Mouse (Mus musculus): ENCODE data around the gene Bsdc1. TPM values are rescaled to one million over a fixed set of nuclear protein-coding genes. Genes with fewer than 3 reads are reported as not detected.

Gene Bsdc1
- polyA plus RNA-seq, 1 experiment, result 22.9 TPM

DNA sequence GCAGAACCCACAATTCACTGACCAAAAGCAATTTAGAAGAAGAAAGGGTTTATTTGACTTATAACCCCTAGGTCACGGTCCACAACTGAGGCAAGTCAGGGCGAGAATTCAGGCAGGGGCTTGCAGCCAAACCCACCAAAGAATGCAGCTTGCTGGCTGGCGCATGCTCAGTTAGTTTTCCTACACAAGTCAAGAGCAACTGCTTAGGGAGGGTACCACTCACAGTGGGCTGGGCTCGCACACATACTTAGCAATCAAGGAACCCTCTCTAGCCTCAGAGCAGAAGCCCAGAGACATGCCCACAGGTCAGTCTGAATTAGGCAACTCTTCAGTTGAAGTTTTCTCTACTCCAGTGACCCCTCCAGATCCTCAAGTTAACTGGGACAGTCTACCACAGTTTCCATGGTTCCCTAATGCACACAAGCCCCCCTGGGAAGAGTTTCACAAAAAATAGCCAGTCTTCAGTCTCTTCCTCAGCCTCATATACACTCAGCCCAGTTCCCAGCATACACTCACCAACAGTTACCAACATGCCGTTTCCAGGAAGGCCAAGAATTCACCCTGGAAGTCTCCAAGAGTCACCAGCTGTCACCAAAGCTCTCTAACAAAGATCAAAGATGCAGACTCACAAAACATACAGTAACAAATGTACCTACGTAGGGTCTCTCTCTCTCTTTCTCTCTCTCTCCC lies 49.5 kb downstream of the Bsdc1 start:
- H3K79me2 ChIP-seq (ENCODE audit: control insufficient read depth, insufficient read depth), result no peaks in the 10 kb centered on the region

DNA sequence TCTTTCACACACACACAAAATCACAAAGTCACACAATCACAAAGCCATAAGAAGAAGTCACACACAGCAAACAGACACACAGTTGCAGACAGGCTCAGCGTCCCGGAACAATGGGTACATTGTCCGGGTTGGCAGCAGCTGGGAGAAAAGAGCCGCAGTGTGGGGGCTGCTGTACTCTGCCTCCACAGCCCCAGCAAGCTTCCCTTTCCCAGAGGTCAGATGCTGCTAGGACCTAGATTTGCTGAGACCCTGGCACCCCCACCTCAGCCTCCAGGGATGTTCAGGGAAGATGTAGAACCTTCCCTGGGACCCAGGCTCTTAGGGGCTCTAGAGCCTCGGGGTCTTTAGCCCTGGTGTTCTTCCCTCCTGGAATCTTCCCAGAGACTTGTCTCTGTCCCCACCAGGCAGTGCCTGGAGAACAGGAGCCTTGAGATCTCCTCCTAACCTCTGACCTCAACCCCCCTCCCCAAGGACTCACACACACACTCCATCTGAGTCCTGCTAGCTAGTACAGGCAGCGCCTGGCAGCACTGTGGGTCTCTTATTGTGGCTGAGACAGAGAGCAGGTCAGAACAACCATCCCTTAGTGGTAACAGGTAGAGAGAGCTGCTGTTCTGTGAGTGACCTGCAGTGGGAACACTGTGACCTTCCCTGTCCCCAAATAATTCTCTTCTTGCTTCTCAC lies 50.2 kb downstream of the Bsdc1 start:
- H3K4me2 ChIP-seq (ENCODE audit: low read depth), result no peak overlapping the region
- H3K79me2 ChIP-seq (ENCODE audit: control insufficient read depth, insufficient read depth), result no peaks in the 10 kb centered on the region
- TF ChIP-seq REST (IDR thresholded peaks at IDR 0.05; ENCODE audit: insufficient read depth, insufficient read length) (no peak), TCF12 (IDR thresholded peaks at IDR 0.05; ENCODE audit: insufficient read depth, poor library complexity, severe bottlenecking) (no peak), SRF (IDR thresholded peaks at IDR 0.05; ENCODE audit: control insufficient read depth, insufficient read length, low read depth) (no peak), MAX (IDR thresholded peaks at IDR 0.05; ENCODE audit: low read depth) (no peak), TCF3 (IDR thresholded peaks at IDR 0.05; ENCODE audit: insufficient read length, low read depth) (no peak), USF1 (IDR thresholded peaks at IDR 0.05; ENCODE audit: low read depth) (no peak), E2F4 (IDR thresholded peaks at IDR 0.05; ENCODE audit: insufficient read depth) (no peak), POLR2A (IDR thresholded peaks at IDR 0.05; ENCODE audit: insufficient read length, low read depth) (no peak), MYOG (IDR thresholded peaks at IDR 0.05; ENCODE audit: control insufficient read depth in 1 of 3, insufficient read depth in 1 of 3, insufficient read length in 2 of 3, low read depth in 2 of 3) (peak in 1 of 3 experiments; percentile 23), MYOD1 (IDR thresholded peaks at IDR 0.05; ENCODE audit: control insufficient read depth in 1 of 3, insufficient read length in 2 of 3, low read depth in 2 of 3) (peak in 1 of 3 experiments; percentile 9), CEBPB (IDR thresholded peaks at IDR 0.05; ENCODE audit: insufficient read depth, poor library complexity, severe bottlenecking) (no peak), POLR2AphosphoS2 (IDR thresholded peaks at IDR 0.05; ENCODE audit: insufficient read length, low read depth) (no peak)
- no peaks in the 10 kb centered on the region for H3K27me3 ChIP-seq (ENCODE audit: control insufficient read depth, insufficient read depth, insufficient read length)
- no peak overlapping the region for H3ac ChIP-seq (ENCODE audit: control insufficient read depth, insufficient read length)
- no peaks in the 10 kb centered on the region for H3K36me3 ChIP-seq (ENCODE audit: control insufficient read depth, insufficient read depth)
- no peak overlapping the region for H3K4me3 ChIP-seq

More for the DNA sequence above, 49.5 kb downstream of the Bsdc1 start:
- no peak for TF ChIP-seq TCF3 (IDR thresholded peaks at IDR 0.05; ENCODE audit: insufficient read length, low read depth)
- TF ChIP-seq E2F4 (IDR thresholded peaks at IDR 0.05; ENCODE audit: insufficient read depth), result no peak
- no peak for TF ChIP-seq REST (IDR thresholded peaks at IDR 0.05; ENCODE audit: insufficient read depth, insufficient read length)
- TF ChIP-seq CEBPB (IDR thresholded peaks at IDR 0.05; ENCODE audit: insufficient read depth, poor library complexity, severe bottlenecking), result no peak
- TF ChIP-seq POLR2A (IDR thresholded peaks at IDR 0.05; ENCODE audit: insufficient read length, low read depth), result no peak
- no peak for TF ChIP-seq SRF (IDR thresholded peaks at IDR 0.05; ENCODE audit: control insufficient read depth, insufficient read length, low read depth)
- Histone ChIP-seq H3K4me2 (ENCODE audit: low read depth) (no peak overlapping the region), H3K36me3 (ENCODE audit: control insufficient read depth, insufficient read depth) (no peaks in the 10 kb centered on the region), H3K27me3 (ENCODE audit: control insufficient read depth, insufficient read depth, insufficient read length) (no peaks in the 10 kb centered on the region), H3K4me3 (no peak overlapping the region), H3ac (ENCODE audit: control insufficient read depth, insufficient read length) (no peak overlapping the region)

DNA sequence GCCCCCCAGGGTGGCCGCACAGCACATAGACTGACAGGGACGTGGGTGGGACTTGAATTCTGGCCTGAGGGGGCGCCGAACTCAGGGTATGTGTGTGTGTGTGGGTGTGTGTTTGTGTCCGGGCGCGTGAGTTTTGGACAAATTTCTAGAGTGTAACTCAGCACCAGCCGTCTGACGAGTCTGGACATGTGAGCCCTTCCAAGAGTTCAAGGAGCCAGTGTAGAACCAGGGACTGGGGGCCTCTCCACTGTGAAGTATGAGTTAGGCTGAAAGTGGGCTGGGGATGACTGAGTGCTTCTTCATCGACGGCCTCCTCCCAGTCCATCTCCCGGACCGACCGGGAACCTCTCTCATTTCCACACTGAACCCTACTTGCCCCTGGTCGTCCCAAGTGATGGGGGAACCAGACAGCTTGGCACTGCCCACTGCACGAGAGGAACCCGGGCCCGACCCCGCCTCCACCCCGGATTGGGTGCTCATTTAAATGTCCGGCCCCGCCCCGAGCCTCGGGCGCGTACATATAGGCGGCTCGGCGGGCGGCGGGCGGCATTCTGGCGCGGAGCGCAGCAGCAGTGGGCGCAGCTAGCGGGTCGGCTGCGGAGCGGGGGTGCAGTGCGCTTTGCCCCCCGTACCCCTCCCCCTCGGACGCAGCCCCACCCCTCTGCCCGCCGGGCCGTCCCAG lies 51.8 kb downstream of the Bsdc1 start, which contains the start of gene Marcksl1:
Gene Marcksl1 (plus strand): TSS at position 496 of the 682 bp plus-strand sequence.
- Histone ChIP-seq H3K27me3 (ENCODE audit: control insufficient read depth, insufficient read depth, insufficient read length) (no peaks in the 10 kb centered on the region), H3ac (ENCODE audit: control insufficient read depth, insufficient read length) (peak within 1 kb of the TSS; percentile 42), H3K36me3 (ENCODE audit: control insufficient read depth, insufficient read depth) (no peaks in the 10 kb centered on the region), H3K4me3 (peak within 1 kb of the TSS; percentile 28), H3K4me2 (ENCODE audit: low read depth) (peak within 1 kb of the TSS; percentile 60), H3K79me2 (ENCODE audit: control insufficient read depth, insufficient read depth) (no peaks in the 10 kb centered on the region)
- TF ChIP-seq POLR2A (IDR thresholded peaks at IDR 0.05; ENCODE audit: insufficient read length, low read depth) (peak; percentile 92), POLR2AphosphoS2 (IDR thresholded peaks at IDR 0.05; ENCODE audit: insufficient read length, low read depth) (peak; percentile 94), TCF12 (IDR thresholded peaks at IDR 0.05; ENCODE audit: insufficient read depth, poor library complexity, severe bottlenecking) (no peak), CEBPB (IDR thresholded peaks at IDR 0.05; ENCODE audit: insufficient read depth, poor library complexity, severe bottlenecking) (no peak)

DNA sequence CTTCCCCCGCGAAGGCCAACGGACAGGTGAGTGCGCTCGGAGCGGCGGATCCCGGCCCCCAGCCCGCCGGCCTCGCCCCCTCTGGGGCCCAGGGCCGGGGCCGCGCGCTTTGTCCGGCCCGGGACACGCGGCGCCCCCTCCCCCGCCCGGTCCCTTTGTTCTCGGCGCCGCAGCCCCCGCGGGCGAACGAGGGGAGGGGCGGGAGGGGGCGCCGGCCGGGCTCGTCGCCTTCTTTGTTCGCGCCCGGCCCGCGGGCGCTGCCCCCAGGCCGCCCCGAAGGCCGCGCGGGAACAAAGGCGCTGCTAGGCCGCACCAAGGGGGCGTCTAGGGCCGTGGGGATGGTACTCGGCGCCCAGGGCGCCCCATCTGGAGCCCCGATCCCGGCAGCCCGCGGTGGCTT lies 52.5 kb downstream of the Bsdc1 start:
- TF ChIP-seq MYOD1 (IDR thresholded peaks at IDR 0.05; ENCODE audit: control insufficient read depth in 1 of 3, insufficient read length in 2 of 3, low read depth in 2 of 3) (peak in 1 of 3 experiments; percentile 3), REST (IDR thresholded peaks at IDR 0.05; ENCODE audit: insufficient read depth, insufficient read length) (no peak), USF1 (IDR thresholded peaks at IDR 0.05; ENCODE audit: low read depth) (no peak), TCF3 (IDR thresholded peaks at IDR 0.05; ENCODE audit: insufficient read length, low read depth) (no peak), POLR2AphosphoS2 (IDR thresholded peaks at IDR 0.05; ENCODE audit: insufficient read length, low read depth) (no peak), MYOG (IDR thresholded peaks at IDR 0.05; ENCODE audit: control insufficient read depth in 1 of 3, insufficient read depth in 1 of 3, insufficient read length in 2 of 3, low read depth in 2 of 3) (no peak)
- peak overlapping the region; percentile 42 for H3ac ChIP-seq (ENCODE audit: control insufficient read depth, insufficient read length)
- no peaks in the 10 kb centered on the region for H3K79me2 ChIP-seq (ENCODE audit: control insufficient read depth, insufficient read depth)
- peak overlapping the region; percentile 28 for H3K4me3 ChIP-seq
- peak overlapping the region; percentile 60 for H3K4me2 ChIP-seq (ENCODE audit: low read depth)
- no peaks in the 10 kb centered on the region for H3K36me3 ChIP-seq (ENCODE audit: control insufficient read depth, insufficient read depth)
- H3K27me3 ChIP-seq (ENCODE audit: control insufficient read depth, insufficient read depth, insufficient read length), result no peaks in the 10 kb centered on the region
